Mouse (Mus musculus): ENCODE data around the gene Elf2. TPM values are rescaled to one million over a fixed set of nuclear protein-coding genes. Genes with fewer than 3 reads are reported as not detected.
"Not testable (repeated sequence)": the region's sequence is repeated elsewhere in the genome, so short reads cannot be mapped to it uniquely, and the experiment has no call there.

Elf2 gene
- polyA plus RNA-seq, 1 experiment from 2014 or later = 59.3 TPM

DNA sequence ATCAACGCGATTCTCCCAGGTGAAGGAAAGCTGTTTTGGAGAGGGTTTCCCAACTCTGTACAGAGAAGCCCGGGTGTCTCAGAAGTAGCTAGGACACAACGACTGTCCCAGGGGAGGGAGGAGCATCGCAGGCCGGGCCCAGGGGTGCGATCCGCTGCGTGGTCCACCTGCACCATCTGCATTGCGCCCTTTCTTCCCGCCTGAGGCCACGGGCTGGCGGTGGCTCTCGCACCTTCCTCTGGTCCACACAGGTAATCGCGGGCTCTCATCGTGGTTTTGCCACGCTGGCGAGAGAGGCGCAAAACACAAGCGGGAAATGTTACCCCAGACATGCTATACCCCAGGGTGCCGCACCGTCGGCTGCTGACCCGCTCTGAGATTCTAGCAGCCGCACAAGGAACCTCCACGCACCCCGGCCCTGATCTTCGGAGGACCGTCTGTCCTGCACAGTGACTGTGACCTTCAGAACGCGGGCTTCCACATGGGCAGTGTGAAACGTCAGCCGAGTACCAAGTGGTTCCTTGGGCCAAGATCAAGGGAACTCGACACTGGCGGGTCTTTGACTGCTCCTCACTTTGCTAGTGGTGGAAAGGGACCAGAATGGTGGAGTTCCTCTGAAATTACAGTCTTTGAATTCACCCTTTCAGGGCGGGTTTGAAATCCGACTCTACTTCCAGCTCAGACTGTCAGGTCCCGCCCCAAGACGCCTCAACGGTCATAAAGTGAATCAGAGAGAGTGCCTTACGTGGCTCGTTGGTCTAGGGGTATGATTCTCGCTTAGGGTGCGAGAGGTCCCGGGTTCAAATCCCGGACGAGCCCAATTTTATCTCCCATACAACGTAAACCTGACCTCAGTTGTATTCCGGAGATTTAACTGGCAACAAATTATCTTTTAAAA is 18.4 kb upstream of the Elf2 start:
- peak overlapping the region; percentile 58 for H3K4me3 ChIP-seq (replicated peaks)
- peaks cover 7% of the 10 kb centered on the region; the same call in 1 of the 2 replicates for H3K27me3 ChIP-seq
- H3K4me1 ChIP-seq (replicated peaks) = no peaks in the 10 kb centered on the region; the same call in 1 of the 2 replicates
- no peaks in the 10 kb centered on the region for H3K9me3 ChIP-seq
- H3K4me2 ChIP-seq = peak overlapping the region; percentile 80
- ATAC-seq (ENCODE audit: insufficient number of reproducible peaks, insufficient read depth, low FRiP score, low TSS enrichment, low read depth) = peak; percentile 67
- no peaks in the 10 kb centered on the region for H3K36me3 ChIP-seq
- WGBS = under 1% methylated on average over 50 of the region's 50 CpGs
- peak overlapping the region; percentile 62 for H3K27ac ChIP-seq
- peak overlapping the region; percentile 62 for H3K9ac ChIP-seq (replicated peaks)

DNA sequence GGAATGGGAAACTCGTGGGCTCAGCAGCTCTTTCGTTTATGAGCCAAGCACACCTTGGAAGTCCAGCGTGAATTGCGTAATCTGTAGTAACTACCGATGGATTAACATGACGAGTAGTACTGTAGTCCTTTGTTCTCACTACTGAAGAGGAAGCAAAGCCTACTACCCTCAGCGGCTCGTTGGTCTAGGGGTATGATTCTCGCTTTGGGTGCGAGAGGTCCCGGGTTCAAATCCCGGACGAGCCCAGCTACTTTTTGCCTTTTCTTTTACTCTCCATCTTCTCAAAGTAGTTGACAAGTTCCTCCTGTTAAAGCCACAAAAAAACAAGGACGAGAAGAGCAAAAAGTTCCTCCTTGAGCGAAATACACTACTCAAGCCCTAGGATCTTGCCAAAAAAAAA is 17.7 kb upstream of the Elf2 start:
- 1% methylated on average over 15 of the region's 15 CpGs for WGBS
- Histone ChIP-seq H3K27me3 (peaks cover 7% of the 10 kb centered on the region; the same call in 1 of the 2 replicates), H3K4me2 (peak overlapping the region; percentile 80), H3K36me3 (no peaks in the 10 kb centered on the region), H3K9ac (replicated peaks) (no peak overlapping the region), H3K4me3 (replicated peaks) (peak overlapping the region; percentile 58), H3K9me3 (no peaks in the 10 kb centered on the region), H3K4me1 (replicated peaks) (no peaks in the 10 kb centered on the region; the same call in 1 of the 2 replicates), H3K27ac (no peak overlapping the region)
- ATAC-seq (ENCODE audit: insufficient number of reproducible peaks, insufficient read depth, low FRiP score, low TSS enrichment, low read depth) = no peak

DNA sequence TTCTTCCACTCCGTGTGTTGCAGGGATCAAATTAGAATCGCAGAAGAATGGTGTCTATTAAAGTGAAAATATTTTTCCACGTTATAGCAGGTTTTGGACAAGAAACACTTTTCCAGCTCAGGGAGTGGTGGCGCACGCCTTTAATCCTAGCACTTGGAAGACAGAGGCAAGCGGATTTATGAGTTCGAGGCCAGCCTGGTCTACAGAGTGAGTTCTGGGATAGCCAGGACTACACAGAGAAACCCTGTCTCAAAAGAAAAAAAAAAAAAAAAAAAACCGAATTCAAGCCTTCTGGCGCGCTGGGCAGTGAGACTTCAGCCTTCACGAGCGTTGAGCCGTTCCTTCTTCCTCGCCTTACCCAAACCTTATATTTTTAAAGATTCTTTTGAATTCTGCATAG is 17.2 kb upstream of the Elf2 start:
- Histone ChIP-seq H3K36me3 (no peaks in the 10 kb centered on the region), H3K9me3 (no peaks in the 10 kb centered on the region), H3K27me3 (peaks cover 7% of the 10 kb centered on the region; the same call in 1 of the 2 replicates), H3K4me3 (replicated peaks) (peak overlapping the region; percentile 58), H3K27ac (no peak overlapping the region), H3K4me1 (replicated peaks) (no peaks in the 10 kb centered on the region; the same call in 1 of the 2 replicates), H3K9ac (replicated peaks) (no peak overlapping the region), H3K4me2 (peak overlapping the region; percentile 80)
- no peak for ATAC-seq (ENCODE audit: insufficient number of reproducible peaks, insufficient read depth, low FRiP score, low TSS enrichment, low read depth)
- WGBS = 9% methylated on average over 14 of the region's 14 CpGs

DNA sequence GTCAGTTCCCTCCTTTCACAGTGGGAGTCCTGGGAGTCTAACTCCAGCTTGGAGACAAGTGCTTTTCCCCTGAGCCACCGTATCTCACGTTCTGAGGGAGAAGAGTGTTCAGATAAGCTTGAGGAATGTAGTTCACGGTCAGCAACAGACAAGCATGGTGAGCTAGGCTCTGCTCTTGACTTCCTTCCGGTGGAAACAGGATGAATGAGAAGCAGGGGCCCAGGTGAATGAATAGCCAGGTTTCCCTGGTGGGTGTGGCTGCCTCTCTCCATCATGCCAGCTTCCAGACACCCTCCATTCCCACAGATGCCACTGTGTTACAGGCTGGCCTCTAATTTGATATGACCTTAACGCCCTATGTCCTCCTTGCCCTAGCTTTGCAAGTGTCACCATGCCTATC is 16.6 kb upstream of the Elf2 start:
- H3K9me3 ChIP-seq = no peaks in the 10 kb centered on the region
- H3K4me2 ChIP-seq = no peak overlapping the region
- 58% methylated on average over 5 of the region's 5 CpGs for WGBS
- no peak overlapping the region for H3K9ac ChIP-seq (replicated peaks)
- H3K27ac ChIP-seq = no peak overlapping the region
- H3K4me3 ChIP-seq (replicated peaks) = peak overlapping the region; percentile 9; the same call in 1 of the 2 replicates
- no peaks in the 10 kb centered on the region for H3K36me3 ChIP-seq
- peaks cover 7% of the 10 kb centered on the region; the same call in 1 of the 2 replicates for H3K27me3 ChIP-seq
- ATAC-seq (ENCODE audit: insufficient number of reproducible peaks, insufficient read depth, low FRiP score, low TSS enrichment, low read depth) = no peak
- H3K4me1 ChIP-seq (replicated peaks) = no peaks in the 10 kb centered on the region; the same call in 1 of the 2 replicates

DNA sequence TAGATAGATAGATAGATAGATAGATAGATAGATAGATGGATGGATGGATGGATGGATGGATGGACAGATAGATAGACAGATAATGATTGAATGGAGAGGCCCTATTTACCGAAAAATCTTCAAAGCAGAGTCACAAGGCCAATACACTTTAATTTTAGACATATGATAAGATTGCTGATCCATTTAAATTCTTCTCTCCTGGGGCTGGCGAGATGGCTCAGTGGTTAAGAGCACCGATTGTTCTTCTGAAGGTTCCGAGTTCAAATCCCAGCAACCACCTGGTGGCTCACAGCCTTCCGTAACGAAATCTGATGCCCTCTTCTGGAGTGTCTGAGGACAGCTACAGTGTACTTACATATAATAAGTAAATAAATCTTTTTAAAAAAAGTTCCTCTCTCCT is 14.5 kb upstream of the Elf2 start:
- ATAC-seq (ENCODE audit: insufficient number of reproducible peaks, insufficient read depth, low FRiP score, low TSS enrichment, low read depth); H3K36me3 ChIP-seq; H3K9me3 ChIP-seq; H3K9ac ChIP-seq (replicated peaks); H3K27ac ChIP-seq; H3K4me1 ChIP-seq (replicated peaks); H3K4me3 ChIP-seq (replicated peaks); H3K4me2 ChIP-seq; H3K27me3 ChIP-seq: not testable (repeated sequence)
- 86% methylated on average over 6 of the region's 6 CpGs for WGBS

DNA sequence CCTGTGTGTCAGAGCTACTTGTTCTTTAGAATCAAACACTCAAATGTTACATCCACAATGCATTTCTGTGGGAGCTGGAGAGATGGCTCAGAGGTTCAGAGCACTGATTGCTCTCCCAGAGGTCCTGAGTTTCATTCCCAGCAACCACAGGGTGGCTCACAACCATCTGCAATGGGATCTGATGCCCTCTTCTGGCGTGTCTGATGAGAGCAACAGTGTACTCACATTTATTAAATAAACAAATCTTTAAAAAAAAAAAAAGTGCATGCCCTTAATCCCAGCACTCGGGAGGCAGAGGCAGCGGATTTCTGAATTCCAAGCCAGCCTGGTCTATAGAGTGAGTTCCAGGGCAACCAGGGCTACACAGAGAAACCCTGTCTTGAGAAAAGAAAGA is 13.6 kb upstream of the Elf2 start:
- Histone ChIP-seq H3K9ac (replicated peaks) (no peak overlapping the region), H3K27ac (no peak overlapping the region), H3K4me2 (no peak overlapping the region), H3K36me3 (no peaks in the 10 kb centered on the region), H3K4me3 (replicated peaks) (no peak overlapping the region), H3K27me3 (no peaks in the 10 kb centered on the region; the same call in 1 of the 2 replicates), H3K4me1 (replicated peaks) (peaks cover 3% of the 10 kb centered on the region; the same call in 1 of the 2 replicates), H3K9me3 (no peaks in the 10 kb centered on the region)
- WGBS = 84% methylated on average over 3 of the region's 3 CpGs
- no peak for ATAC-seq (ENCODE audit: insufficient number of reproducible peaks, insufficient read depth, low FRiP score, low TSS enrichment, low read depth)

DNA sequence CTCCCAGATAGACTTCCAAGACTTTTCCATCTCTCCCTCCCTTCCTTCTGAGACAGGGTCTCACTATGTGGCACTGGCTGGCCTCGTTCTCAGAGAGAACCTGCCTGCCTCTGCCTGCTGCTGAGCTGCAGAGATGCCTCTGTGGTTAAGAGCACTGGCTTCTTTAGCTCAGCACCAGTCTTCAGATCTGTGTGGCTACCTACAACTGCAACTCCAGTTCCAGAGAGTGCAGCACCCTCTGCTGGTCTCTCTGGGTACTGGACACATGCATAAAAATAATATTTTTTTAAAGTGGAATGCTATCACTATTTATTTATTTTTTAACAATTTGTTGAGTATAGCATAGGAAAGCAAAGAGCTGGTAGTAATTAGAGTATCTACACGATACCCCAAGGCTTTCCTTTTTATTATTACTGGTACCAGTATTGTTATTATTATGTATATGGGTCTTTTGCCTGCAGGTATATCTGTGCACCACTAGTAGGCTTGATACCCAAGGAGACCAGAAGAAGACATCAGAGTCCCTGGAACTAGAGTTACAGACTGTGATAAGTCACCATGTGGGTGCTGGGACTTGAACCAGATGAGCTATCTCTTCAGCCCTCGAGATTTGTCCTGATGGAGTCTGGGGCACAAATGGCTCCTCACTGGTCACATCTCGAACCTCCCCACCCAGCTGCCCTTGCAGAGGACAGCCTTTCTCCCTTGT is 13.0 kb upstream of the Elf2 start:
- H3K27ac ChIP-seq = no peak overlapping the region
- H3K9ac ChIP-seq (replicated peaks) = no peak overlapping the region
- no peaks in the 10 kb centered on the region for H3K36me3 ChIP-seq
- no peaks in the 10 kb centered on the region; the same call in 1 of the 2 replicates for H3K27me3 ChIP-seq
- no peak overlapping the region for H3K4me3 ChIP-seq (replicated peaks)
- H3K4me1 ChIP-seq (replicated peaks) = peaks cover 3% of the 10 kb centered on the region; the same call in 1 of the 2 replicates
- 72% methylated on average over 4 of the region's 4 CpGs for WGBS
- 0 out of 2 replicates have a peak, but pooled peaks have one; percentile 37 for ATAC-seq (ENCODE audit: insufficient number of reproducible peaks, insufficient read depth, low FRiP score, low TSS enrichment, low read depth)
- no peaks in the 10 kb centered on the region for H3K9me3 ChIP-seq
- no peak overlapping the region for H3K4me2 ChIP-seq

DNA sequence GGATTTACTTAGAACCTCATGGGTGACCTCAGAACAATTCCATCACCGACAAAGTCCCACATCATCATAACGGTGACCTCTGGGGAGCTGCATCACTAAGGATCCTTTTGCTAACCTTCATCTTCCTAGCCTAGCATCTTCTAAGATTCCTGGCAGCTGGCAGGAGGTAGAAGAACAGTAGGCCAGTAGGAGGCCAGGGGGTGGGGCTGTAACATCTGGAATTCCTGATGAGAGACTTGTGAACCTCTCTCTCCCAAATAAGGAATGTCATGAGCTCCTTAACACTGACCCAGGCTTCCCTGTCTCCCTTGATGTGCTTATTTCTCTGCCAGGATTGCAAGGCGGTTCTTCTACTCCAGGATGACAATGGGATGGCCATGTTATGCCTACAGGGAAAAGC is 10.3 kb upstream of the Elf2 start:
- no peak overlapping the region for H3K27ac ChIP-seq
- H3K9ac ChIP-seq (replicated peaks) = no peak overlapping the region

DNA sequence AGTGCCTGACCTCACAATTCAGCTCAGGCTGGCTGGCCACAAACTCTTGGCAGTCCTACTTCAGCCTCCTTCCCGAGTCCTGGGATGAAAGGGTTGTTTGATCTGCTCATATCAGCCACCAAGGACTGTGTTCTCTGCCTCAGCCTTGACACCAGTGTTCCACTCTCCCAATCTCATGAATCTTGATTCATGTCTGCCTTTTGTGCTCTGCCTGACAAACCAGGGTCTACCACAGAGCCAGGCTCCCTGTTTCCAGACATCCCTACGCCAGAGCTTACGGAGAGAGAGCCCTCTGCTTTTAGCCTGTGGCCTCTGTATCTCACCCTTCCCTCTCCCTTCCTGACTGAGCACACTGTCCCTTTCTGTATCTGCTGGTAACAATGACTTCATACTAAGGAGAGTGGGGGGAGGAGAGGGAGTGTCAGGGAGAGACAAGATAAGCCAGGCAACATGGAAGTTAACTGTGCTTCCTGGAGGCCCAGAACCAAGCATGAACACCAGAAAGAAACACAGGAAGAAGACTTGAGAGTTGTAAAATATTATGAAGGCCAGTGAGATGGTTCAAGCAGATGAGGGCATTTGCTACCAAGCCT is 8.3 kb upstream of the Elf2 start:
- Histone ChIP-seq H3K27ac (no peak overlapping the region), H3K4me1 (replicated peaks) (0 out of 2 replicates have a peak, but pooled peaks cover 3% of the 10 kb centered on the region), H3K27me3 (no peaks in the 10 kb centered on the region), H3K9ac (replicated peaks) (no peak overlapping the region), H3K36me3 (no peaks in the 10 kb centered on the region), H3K9me3 (no peaks in the 10 kb centered on the region), H3K4me2 (no peak overlapping the region), H3K4me3 (replicated peaks) (no peak overlapping the region)
- no peak for ATAC-seq (ENCODE audit: insufficient number of reproducible peaks, insufficient read depth, low FRiP score, low TSS enrichment, low read depth)
- 39% methylated on average over 3 of the region's 3 CpGs for WGBS

More for the DNA sequence above, 10.3 kb upstream of the Elf2 start:
- WGBS = 23% methylated on average over 3 of the region's 3 CpGs
- H3K9me3 ChIP-seq = no peaks in the 10 kb centered on the region
- no peaks in the 10 kb centered on the region for H3K36me3 ChIP-seq
- no peak overlapping the region for H3K4me3 ChIP-seq (replicated peaks)
- no peaks in the 10 kb centered on the region for H3K27me3 ChIP-seq
- ATAC-seq (ENCODE audit: insufficient number of reproducible peaks, insufficient read depth, low FRiP score, low TSS enrichment, low read depth) = no peak
- 0 out of 2 replicates have a peak, but pooled peaks cover 3% of the 10 kb centered on the region for H3K4me1 ChIP-seq (replicated peaks)
- H3K4me2 ChIP-seq = no peak overlapping the region

DNA sequence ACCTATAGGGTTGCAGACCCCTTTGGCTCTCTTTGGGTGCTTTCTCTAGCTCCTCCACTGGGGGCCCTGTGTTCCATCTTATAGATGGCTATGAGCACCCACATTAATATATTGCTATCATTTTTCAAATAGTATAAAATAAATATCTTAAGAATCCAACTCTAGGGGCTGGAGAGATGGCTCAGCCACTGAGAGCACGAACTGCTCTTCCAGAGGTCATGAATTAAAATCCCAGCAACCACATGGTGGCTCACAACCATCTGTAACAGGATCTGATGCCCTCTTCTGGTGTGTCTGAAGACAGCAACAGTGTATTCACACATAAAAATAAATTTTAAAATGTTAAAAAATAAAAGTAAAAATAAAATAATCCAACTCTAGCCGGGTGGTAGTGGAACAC is 4.6 kb upstream of the Elf2 start:
- H3K36me3 ChIP-seq; H3K4me1 ChIP-seq (replicated peaks); H3K27ac ChIP-seq; H3K27me3 ChIP-seq; H3K4me3 ChIP-seq (replicated peaks); H3K9me3 ChIP-seq; H3K9ac ChIP-seq (replicated peaks); ATAC-seq (ENCODE audit: insufficient number of reproducible peaks, insufficient read depth, low FRiP score, low TSS enrichment, low read depth); H3K4me2 ChIP-seq: not testable (repeated sequence)
- WGBS = 96% methylated on average over 2 of the region's 2 CpGs

DNA sequence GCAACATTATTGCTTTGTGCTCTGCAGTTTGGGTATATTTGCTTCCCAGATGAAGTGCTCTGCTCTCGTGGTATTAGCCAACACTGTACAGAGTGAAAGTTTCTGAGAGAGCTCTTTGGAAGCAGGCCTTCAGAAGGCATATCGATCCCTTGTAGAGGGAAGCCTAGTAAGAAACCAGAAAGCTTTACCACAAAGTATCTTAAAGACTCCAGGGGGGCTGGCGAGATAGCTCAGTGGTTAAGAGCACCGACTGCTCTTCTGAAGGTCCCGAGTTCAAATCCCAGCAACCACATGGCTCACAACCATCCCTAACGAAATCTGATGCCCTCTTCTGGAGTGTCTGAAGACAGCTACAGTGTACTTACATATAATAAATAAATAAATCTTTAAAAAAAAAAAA is 3.7 kb upstream of the Elf2 start:
- WGBS = 86% methylated on average over 6 of the region's 6 CpGs
- ATAC-seq (ENCODE audit: insufficient number of reproducible peaks, insufficient read depth, low FRiP score, low TSS enrichment, low read depth) = not testable (repeated sequence)

More for the DNA sequence above, 3.7 kb upstream of the Elf2 start:
- not testable (repeated sequence) for H3K27me3 ChIP-seq; H3K4me3 ChIP-seq (replicated peaks); H3K9me3 ChIP-seq; H3K36me3 ChIP-seq; H3K4me1 ChIP-seq (replicated peaks); H3K4me2 ChIP-seq; H3K27ac ChIP-seq; H3K9ac ChIP-seq (replicated peaks)
